Mouse (Mus musculus) gonadal fat pad, adult 2 months (tissue): ENCODE data around the gene Olfr54. TPM values are rescaled to one million over a fixed set of nuclear protein-coding genes. Genes with fewer than 3 reads are reported as not detected.
"Not testable (repeated sequence)": the region's sequence is repeated elsewhere in the genome, so short reads cannot be mapped to it uniquely, and the experiment has no call there.

ENCODE experiments used
- DNase-seq: peaks from one replicate; pipeline ENCODE4 v3.0.0-alpha.2; 2012; ENCODE audit warnings: low read depth
- polyA plus RNA-seq: library from polyadenylated mRNA; depleted of rRNA; stranded (reverse); fragments of >200 nt; gene quantifications from 2 replicates; pipeline ENCODE4 v1.2.3, GENCODE M21; 2012; rRNA removed

Gene Olfr54
- not detected in 2 replicates for polyA plus RNA-seq

DNA sequence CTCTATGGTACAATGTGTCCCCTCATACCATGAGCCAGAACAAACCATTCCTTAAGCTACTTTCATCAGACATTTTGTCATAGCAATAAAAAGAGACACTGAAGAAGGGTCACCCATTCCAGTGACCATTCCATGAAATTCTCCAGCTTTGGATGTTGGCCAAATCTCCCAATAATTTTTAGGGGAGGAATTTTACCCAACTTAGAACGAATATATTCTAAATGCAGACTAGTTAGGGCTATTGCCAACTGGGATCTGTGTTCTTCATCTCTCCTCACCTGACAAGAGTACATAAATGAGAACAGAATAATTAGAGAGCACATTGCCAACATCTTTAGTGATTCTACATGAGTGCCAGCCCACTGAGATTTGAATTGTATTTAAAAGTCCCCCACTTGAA, at the start of gene Olfr54:
Gene Olfr54 (plus strand): TSS at position 301 of the 400 bp plus-strand sequence.
- no peak for DNase-seq

DNA sequence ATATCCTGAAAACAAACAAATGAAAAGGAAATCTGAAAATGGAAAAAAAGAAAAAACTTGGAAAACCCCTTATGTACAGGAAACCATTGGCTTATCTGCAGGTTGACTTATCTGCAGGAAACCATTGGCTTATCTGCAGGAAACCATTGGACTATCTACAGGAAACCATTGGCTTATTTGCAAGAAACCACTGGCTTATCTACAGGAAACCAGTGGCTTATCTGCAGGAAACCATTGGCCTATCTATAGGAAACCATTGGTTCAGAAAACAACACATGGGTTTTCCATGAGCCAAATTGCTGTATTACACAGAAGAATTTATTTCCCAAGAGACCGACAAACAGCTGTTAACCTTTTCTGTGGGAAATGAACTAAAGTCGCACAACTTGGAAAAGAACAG, 49.1 kb upstream of the Olfr54 start:
- no peak for DNase-seq

DNA sequence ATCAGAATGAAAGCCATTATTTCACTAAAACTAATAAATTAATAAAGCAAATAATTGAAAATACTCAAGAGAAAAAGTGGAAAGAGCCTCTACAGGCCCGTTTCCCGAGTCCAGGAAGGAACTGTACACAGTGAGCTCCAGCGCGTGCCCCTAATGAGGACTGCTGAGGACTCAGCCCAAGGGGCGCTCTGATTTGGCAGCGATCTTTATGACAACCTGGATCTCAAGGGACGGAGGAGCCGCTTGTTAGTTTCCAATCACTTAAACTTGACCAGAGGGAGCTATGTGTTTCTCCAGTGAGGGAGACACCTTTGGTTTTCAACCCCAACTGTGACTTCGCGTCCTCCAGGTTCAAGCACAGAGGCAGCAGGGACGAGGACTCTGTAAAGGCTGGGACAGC, 47.8 kb upstream of the Olfr54 start, which contains the start of gene Olfr1378:
Gene Olfr1378 (plus strand): TSS at position 301 of the 400 bp plus-strand sequence.
- DNase-seq: no peak

DNA sequence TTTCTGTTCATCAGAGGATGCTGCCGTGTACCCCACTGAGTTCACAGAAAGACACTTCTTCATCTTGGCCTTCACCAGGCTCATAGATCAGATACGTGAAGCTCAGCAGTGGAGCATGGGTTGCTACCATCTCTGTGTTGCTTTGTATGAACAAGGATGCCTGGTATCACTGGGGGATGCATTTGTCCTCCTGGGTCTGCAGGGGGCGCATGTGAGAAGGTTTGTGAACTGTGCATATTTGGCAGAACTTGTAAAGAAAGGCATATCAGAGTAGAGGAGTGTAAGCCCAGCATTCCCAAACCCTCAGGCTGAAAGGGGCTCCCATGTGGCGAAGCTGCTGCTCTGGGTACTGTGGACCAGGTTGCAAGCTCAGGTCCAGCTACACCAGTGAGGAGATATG, 36.8 kb upstream of the Olfr54 start:
- DNase-seq: no peak

DNA sequence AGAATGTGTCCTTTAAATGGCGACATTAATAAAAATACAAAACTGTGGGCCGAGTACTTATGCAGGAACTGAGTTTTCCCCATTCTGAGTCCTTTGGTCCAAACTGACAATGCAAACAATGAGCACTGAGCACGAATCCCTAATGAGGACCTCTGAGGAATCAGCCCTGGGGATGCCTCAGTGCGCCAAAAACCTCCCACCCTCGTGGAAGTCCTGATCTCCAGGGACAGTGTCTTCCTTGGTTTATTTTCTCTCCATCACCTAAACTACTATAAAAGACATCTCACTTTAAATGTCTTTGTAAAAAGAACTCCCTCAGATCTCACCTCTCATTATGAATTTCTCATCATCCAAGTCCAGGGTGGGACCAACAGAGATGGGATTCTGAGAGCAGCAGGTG, 32.4 kb upstream of the Olfr54 start, which contains the start of gene Olfr1377:
Gene Olfr1377 (plus strand): TSS at position 301 of the 400 bp plus-strand sequence.
- DNase-seq: no peak

DNA sequence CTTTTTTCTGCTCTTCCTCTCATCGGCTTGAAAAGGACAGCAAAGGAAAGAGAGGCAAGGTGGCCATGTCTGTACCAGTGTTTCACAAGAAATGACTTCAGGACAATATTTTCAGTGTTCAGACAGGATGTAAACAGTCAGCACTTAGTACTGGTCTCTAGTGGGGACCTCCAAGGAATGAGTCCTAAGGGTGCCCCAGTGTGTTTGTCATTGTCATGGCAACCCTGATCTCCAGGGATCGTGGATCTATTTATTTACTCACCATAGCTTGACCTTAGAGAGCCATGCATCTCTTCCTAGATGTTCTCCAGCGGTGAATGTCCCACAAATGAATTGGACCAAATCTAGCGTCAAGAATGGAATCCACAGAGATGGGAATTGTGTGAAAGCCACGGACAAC, 10.7 kb upstream of the Olfr54 start, which contains the start of gene Olfr51:
Gene Olfr51 (plus strand): TSS at position 301 of the 400 bp plus-strand sequence.
- no peak for DNase-seq

DNA sequence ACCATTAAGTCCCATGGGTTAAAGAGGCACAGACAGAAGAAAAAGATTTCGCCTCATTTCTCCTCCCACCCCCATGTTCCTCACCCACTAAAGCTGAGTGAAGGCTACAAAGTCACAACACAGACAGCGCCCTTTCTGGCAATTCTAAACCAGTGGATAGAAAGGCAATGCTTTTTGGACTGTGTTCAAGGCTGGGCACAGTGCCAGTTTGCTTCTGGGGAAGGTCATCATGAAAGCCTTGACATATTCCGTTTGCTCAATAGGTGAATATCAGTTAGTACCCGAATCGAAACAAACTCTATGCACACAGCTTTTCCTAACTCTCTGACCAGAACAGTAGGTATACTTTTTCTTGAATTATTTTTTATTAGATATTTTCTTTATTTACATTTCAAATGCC, 2.2 kb upstream of the Olfr54 start:
- no peak for DNase-seq

DNA sequence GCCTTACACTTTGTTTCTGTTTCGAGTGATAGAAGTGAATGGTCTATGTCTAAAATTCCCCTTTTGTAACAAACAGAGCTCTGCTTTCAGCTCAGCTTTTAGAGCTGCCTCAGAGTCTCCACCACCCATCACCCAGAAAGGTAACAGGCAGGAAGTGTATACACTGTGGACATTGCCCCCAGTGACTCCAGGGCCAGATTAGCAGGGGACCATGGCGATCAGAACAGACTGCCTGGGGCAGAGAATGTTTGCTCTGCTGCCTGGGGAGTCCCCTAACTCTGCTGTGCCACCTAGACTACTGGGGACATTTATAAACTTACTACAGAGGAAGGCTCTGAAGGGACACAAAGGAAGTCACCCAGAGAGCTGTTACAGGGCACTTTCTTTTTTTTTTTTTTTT, 2.3 kb downstream of the Olfr54 start:
- DNase-seq: no peak

DNA sequence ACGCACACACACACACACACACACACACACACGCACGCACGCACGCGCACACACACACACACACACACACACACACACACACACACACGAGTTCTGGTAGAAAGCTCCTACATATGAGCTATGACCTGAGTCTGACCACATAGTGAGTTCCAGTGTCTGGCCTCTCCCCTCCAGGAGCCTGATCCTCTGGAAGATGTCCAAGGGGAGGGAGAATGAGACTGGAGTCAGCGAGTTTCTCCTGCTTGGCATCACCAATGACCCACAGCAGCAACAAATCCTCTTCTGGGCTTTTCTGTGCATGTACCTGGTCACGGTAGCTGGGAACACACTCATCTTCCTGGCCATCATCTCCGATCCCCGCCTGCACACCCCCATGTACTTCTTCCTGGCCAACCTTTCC, 12.8 kb downstream of the Olfr54 start:
- DNase-seq: not testable (repeated sequence)

DNA sequence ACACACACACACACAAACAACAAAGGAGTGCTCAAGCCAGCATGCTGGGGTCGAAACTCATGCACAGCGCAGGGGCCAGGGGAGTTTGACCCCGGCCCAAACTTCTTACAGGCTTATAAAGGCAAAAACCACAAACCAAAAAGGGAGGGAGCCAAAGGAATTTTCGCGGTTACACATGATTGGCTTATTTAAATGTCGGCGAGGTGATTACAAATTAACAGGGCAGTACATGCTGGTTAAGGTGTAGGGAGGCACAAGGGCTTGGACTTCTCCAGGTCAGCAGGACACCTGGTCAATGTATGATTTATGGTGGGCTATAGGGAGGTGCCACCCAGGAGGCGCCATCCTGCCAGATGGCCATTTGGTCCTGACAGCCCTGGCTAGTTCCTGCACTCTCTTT, 15.3 kb downstream of the Olfr54 start:
- DNase-seq: not testable (repeated sequence)

DNA sequence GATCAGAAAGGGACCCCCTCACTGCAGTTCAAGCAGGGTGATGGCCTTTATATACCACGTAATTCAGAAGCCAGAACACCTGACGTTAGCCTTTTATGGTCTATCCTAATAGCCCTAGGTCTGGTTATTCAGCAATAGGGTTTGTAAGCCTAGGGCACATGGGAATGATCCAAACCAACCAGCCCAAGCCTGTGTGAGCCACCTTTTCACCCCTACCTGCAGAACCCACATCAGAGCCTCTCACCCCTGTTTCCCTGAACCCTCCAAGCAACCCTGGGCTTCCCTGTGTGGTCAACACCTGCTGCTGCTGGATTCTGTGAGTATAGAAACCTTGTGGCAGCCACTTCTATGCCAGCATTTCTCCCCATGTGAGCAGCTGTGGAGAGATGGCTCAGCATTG, 16.2 kb downstream of the Olfr54 start:
- DNase-seq: no peak

DNA sequence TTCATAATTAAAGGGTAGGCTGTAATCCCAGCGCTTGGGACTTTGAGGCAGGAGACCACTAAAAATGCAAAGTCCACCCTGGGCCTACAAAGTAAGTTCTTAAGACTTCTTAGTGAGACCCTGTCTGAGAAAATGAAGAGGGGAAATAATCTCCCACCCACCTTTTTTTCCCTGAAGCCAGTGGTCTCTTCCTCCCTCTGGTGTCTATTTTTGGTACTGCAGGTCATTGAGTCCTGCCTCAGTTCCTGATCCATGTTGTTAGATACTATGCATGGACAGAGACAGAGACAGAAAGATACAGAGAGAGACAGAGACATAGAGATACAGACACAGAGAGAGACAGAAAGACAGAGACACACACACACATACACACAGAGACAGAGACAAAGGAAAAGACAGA, 18.8 kb downstream of the Olfr54 start:
- no peak for DNase-seq

DNA sequence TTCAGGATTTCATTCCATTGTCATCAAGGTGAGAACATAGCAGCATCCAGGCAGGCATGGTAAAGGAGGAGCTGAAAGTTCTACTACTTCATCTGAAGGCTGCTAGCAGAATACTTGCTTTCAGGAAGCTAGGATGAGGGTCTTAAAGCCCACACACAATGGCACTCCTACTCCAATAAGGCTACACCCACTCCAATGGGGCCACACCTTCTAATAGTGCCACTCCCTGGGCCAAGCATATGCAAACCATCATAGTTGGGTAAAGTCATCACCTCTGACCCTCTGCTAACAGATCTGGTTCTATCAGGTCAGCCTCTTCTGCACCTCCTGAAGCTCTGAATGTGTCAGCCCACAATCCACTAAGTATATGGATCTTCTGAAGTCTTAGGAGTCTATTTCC, 20.1 kb downstream of the Olfr54 start:
- not testable (repeated sequence) for DNase-seq

DNA sequence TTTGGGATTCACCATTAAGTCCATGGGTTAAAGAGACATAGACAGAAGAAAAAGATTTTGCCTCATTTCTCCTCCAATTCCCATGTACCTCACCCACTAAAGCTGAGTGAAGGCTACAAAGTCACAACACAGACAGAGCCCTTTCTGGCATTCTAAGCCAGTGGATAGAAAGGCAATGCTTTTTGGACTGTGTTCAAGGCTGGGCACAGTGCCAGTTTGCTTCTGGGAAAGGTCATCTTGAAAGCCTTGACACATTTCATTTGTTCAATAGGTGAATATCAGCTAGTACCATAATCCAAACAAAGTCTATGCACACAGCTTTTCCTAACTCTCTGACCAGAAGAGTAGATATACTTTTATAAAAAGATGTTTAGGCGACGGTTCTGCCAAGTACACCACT, 21.9 kb downstream of the Olfr54 start:
- DNase-seq: no peak

DNA sequence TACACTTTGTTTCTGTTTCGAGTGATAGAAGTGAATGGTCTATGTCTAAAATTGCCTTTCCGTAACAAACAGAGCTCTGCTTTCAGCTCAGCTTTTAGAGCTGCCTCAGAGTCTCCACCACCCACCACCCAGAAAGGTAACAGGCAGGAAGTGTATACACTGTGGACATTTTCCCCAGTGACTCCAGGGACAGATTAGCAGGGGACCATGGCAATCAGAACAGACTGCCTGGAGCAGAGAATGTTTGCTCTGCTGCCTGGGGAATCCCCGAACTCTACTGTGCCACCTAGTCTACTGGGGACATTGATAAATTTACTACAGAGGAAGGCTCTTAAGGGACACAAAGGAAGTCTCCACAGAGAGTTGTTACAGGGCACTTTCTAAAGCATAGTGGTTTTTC, 30.7 kb downstream of the Olfr54 start:
- not testable (repeated sequence) for DNase-seq

DNA sequence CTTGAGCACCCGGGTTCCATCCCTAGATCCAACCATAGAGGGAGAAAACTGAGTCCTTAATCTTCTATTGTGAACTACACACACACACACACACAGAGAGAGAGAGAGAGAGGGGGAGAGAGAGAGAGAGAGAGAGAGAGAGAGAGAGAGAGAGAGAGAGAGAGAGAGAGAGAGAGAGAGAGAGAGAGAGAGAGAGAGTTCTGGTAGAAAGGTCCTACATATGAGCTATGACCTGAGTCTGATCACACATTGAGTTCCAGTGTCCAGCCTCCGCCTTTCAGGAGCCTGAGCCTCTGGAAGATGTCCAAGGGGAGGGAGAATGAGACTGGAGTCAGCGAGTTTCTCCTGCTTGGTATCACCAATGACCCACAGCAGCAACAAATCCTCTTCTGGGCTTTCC, 33.8 kb downstream of the Olfr54 start, which contains the start of gene Olfr1375:
Gene Olfr1375 (plus strand): TSS at position 301 of the 400 bp plus-strand sequence.
- DNase-seq: not testable (repeated sequence)

DNA sequence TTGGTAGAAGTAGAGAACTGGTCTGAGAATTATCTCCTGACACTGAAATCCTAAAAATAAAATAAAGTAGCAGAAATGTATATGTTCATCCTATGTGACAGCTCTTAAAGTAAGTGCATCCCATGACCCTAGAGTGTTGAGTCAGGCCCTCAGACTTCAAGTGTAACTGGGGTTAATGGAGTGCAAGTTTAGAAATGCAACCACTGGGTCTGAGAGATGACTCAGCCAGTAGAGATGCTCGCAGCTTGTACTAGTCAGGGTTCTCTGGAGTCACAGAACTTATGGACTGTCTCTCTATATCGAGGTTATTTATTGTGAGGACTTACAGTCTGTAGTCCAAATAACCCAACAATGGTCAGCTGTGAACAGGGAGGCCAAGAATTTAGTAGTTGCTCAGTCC, 37.6 kb downstream of the Olfr54 start:
- no peak for DNase-seq

DNA sequence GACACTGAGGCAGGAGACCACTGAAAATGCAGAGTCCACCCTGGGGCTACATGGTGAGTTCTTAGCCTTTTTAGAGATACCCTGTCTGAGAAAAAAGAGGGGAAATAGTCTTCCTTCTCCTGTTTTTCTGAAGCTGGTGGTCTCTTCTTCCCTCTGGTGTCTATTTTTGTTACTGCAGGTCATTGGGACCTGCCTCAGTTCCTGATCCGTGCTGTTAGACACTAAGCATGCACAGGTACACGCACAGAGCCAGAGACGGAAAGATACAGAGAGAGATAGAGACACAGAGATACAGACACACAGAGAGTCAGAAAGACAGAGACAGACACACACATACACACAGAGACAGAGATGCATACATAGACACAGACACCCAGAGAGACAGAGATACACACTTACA, 39.2 kb downstream of the Olfr54 start:
- no peak for DNase-seq

DNA sequence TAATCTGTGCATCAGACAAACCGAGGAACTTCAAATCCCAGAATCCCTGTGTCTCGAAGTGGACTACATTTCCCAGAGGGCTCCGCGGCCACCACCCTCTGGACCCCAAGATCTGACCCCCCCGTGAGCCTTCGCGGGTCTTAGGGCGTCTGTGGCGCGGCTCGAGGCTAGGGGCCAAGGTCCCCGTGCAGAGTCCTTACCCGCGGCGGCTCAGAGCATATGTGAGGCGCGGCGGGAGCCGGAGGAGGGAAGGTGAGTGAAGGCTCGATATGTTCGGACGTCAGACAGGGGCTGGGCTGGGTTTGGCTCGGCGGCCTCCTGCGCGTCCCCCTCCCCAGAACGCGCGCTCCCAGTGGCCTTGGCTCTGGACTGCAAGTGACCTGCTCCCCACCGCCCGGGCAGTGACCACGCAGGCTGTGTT, 45.1 kb downstream of the Olfr54 start, which contains the start of gene Zfp354a:
Gene Zfp354a (plus strand): TSS at position 107 of the 421 bp plus-strand sequence.
- DNase-seq: no peak

DNA sequence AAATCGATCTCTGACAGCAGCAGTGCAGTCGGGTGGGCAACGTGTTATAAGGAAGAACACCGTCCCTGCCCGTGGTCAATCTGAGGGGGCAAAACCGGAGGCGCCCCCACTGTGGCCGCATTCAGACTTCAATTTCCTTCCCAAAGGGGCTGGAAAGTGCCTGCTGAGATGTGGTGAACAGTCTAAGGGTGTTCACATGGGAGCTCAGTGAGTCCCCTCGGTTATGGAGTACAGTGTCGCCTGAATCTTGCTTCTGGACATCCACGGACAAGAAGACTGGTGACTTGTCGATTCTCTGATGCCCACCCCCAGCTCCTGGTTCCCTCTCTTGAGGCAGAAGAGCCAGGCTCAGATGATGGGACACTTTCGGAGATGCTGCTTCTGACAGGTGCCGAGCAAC, 45.6 kb downstream of the Olfr54 start:
- DNase-seq: no peak

DNA sequence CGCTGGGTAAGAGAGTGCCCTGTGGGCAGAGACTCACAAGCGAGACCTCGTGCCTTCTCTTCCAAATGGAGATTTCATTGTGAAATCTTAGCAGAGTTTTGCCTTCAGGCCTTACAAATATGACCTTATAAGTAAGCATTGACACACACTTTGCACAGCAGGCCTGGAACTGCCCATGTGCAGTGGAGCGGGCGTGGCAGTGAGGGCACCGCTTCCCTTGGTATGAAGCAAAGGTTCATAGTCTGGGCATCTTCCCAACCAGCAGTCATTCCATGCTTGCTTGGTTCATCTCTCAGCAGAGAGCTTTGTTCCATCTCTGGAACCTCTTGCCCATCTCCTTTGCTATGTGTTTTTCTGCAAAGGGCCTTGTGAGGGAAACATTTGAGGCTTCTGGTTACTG, 46.9 kb downstream of the Olfr54 start:
- no peak for DNase-seq

DNA sequence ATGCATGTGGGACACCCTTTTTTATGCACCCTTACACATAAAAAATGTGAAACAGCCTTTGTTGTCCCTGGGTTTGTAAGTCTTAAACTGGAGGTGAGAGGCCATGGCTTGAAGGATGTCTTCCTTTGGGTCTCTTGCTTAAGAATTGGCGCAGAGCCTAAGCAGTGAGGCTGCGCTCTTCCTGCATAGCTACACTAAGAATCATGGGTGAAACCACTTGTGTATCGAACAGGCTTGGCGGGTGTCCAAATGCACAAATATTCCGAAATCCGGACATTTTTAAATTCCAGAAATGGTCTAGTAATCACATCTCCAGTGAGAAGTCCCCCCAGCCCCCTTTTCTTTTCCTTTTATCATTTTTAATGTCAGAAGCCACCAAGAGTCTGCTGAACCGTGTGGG, 49.2 kb downstream of the Olfr54 start:
- no peak for DNase-seq

DNA sequence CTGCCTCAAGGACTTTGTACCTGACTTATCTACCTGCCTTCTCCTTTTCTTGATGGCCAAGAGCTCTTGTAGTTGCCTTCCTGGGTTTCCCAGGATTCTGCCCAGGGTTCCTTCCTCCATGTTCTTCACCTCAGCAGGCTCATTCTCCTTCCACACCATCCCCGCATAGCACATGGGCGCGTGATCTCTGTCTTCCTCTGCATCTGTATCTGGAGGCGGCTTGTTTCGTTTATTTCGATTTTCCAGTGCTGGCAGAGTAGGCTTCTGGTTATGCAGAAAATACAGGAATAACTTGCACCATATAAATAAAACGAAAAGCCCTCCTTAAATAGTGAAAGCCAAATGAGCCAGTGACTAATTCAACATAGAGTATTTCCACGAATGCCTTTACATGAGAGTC, 49.8 kb downstream of the Olfr54 start:
- no peak for DNase-seq
